Mouse (Mus musculus): ENCODE results near the gene 1700013G24Rik. TPM values are rescaled to one million over a fixed set of nuclear protein-coding genes. Genes with fewer than 3 reads are reported as not detected.

The 1700013G24Rik gene
- not detected for polyA plus RNA-seq (2015; fragmentation: Illumina TruSeq; extraction: RNeasy Lipid Tissue Mini Kit (QIAGEN cat#74804); ENCODE audit: low read depth, low replicate concordance)

GRCm38 (mm10) chr4:137453234-137453767, at the start of gene 1700013G24Rik:
1700013G24Rik (plus strand) TSS chr4:137453284.

GRCm38 (mm10) chr4:137409691-137410090, 43.4 kb upstream of the 1700013G24Rik start, which contains the start of gene Cela3a:
Cela3a (minus strand) TSS chr4:137409791.

GRCm38 (mm10) chr4:137430502-137430901, 22.6 kb upstream of the 1700013G24Rik start, which contains the start of gene Cela3b:
Cela3b (minus strand) TSS chr4:137430540.

GRCm38 (mm10) chr4:137468260-137469080, 15.4 kb downstream of the 1700013G24Rik start, which contains the start of gene Hspg2:
Hspg2 (plus strand) TSS chr4:137468769.

Other genes starting within 250 kb of the 1700013G24Rik start
- gene Wnt4, start 175.8 kb upstream of the 1700013G24Rik start, polyA plus RNA-seq (2015; fragmentation: Illumina TruSeq; extraction: RNeasy Lipid Tissue Mini Kit (QIAGEN cat#74804); ENCODE audit: low read depth, low replicate concordance), result 9.4 TPM
- 531 TPM for gene Cdc42, start 95.6 kb upstream of the 1700013G24Rik start, polyA plus RNA-seq (2015; fragmentation: Illumina TruSeq; extraction: RNeasy Lipid Tissue Mini Kit (QIAGEN cat#74804); ENCODE audit: low read depth, low replicate concordance)
- gene Cela3a, start 43.5 kb upstream of the 1700013G24Rik start, polyA plus RNA-seq (2015; fragmentation: Illumina TruSeq; extraction: RNeasy Lipid Tissue Mini Kit (QIAGEN cat#74804); ENCODE audit: low read depth, low replicate concordance), result not detected
- gene Cela3b, start 22.7 kb upstream of the 1700013G24Rik start, polyA plus RNA-seq (2015; fragmentation: Illumina TruSeq; extraction: RNeasy Lipid Tissue Mini Kit (QIAGEN cat#74804); ENCODE audit: low read depth, low replicate concordance), result not detected
- gene Hspg2, start 15.5 kb downstream of the 1700013G24Rik start, polyA plus RNA-seq (2015; fragmentation: Illumina TruSeq; extraction: RNeasy Lipid Tissue Mini Kit (QIAGEN cat#74804); ENCODE audit: low read depth, low replicate concordance), result 3.8 TPM
- gene Ldlrad2, start 121.3 kb downstream of the 1700013G24Rik start, polyA plus RNA-seq (2015; fragmentation: Illumina TruSeq; extraction: RNeasy Lipid Tissue Mini Kit (QIAGEN cat#74804); ENCODE audit: low read depth, low replicate concordance), result not detected
- gene Usp48, start 140.5 kb downstream of the 1700013G24Rik start, polyA plus RNA-seq (2015; fragmentation: Illumina TruSeq; extraction: RNeasy Lipid Tissue Mini Kit (QIAGEN cat#74804); ENCODE audit: low read depth, low replicate concordance), result 82.0 TPM
- gene Rap1gap, start 211.4 kb downstream of the 1700013G24Rik start, polyA plus RNA-seq (2015; fragmentation: Illumina TruSeq; extraction: RNeasy Lipid Tissue Mini Kit (QIAGEN cat#74804); ENCODE audit: low read depth, low replicate concordance), result 294 TPM